Mouse (Mus musculus) stomach, embryonic 14.5 days (tissue): Measurements from ENCODE around the gene 3110009E18Rik. TPM values are rescaled to one million over a fixed set of nuclear protein-coding genes. Genes with fewer than 3 reads are reported as not detected.

Experiments used
- ATAC-seq: fragments of 200-750 bp; cut with Nextera tagmentation; 2 replicates; pipeline ENCODE4 v1.8.0; 2017; ENCODE audit warnings: low read depth, moderate TSS enrichment; ENCODE audit not compliant: insufficient number of reproducible peaks, insufficient read depth, low FRiP score
- H3K27ac ChIP-seq: fragments of 300-500 bp; sonication (generic); 2 replicates; pipeline ENCODE4 v1.5.1; 2014; ENCODE audit warnings: mild to moderate bottlenecking, low read length, moderate library complexity, mixed read lengths
- H3K27me3 ChIP-seq: fragments of 300-500 bp; sonication (generic); 2 replicates; pipeline ENCODE4 v1.6.1; 2014; ENCODE audit warnings: low read length, control low read depth, mixed read lengths; ENCODE audit not compliant: control insufficient read depth, insufficient read depth
- H3K36me3 ChIP-seq: fragments of 300-500 bp; sonication (generic); 2 replicates; pipeline ENCODE4 v1.6.1; 2014; ENCODE audit warnings: mild to moderate bottlenecking, control low read depth, low read length, moderate library complexity, mixed read lengths; ENCODE audit not compliant: control insufficient read depth, insufficient read depth
- H3K4me1 ChIP-seq: fragments of 300-500 bp; sonication (generic); 2 replicates; pipeline ENCODE4 v1.6.1; 2014; ENCODE audit warnings: low read length, control low read depth, mixed read lengths; ENCODE audit not compliant: control insufficient read depth, insufficient read depth
- H3K4me2 ChIP-seq: fragments of 300-500 bp; sonication (generic); replicated peaks from 2 replicates; pipeline ENCODE4 v1.6.1; 2014; ENCODE audit warnings: low read depth, low read length, control low read depth
- H3K4me3 ChIP-seq: fragments of 300-500 bp; sonication (generic); 2 replicates; pipeline ENCODE4 v1.5.1; 2014; ENCODE audit warnings: low read depth, low read length, control low read depth
- H3K9ac ChIP-seq: fragments of 300-500 bp; sonication (generic); replicated peaks from 2 replicates; pipeline ENCODE4 v1.6.1; 2014; ENCODE audit warnings: low read depth, mild to moderate bottlenecking, control low read depth, low read length, moderate library complexity, mixed read lengths
- H3K9me3 ChIP-seq: fragments of 300-500 bp; sonication (generic); 2 replicates; pipeline ENCODE4 v1.6.1; 2016; ENCODE audit warnings: low read depth, low read length, control low read depth; ENCODE audit not compliant: control insufficient read depth
- WGBS: fragments of 180-500 bp; shearing (Covaris S2); extraction: QIAGEN DNeasy Blood & Tissue Kit; methylation state at CpG from one replicate; pipeline ENCODE4 v1.1.7; 2014; 5-methylcytosine and 5-hydroxymethylcytosine counted together
- polyA plus RNA-seq: library from polyadenylated mRNA; unstranded; fragments of >200 nt; fragmentation: Nextera tagmentation; extraction: Ambion mirVana; gene quantifications from 2 replicates; pipeline ENCODE4 v1.2.1, GENCODE M21; 2014

Gene 3110009E18Rik
- 18.4 and 22.4 TPM in 2 replicates for polyA plus RNA-seq

- Histone ChIP-seq H3K9me3 (no peaks in the 10 kb centered on the region), H3K4me1 (peaks cover 14% of the 10 kb centered on the region), H3K27ac (peak within 1 kb of the TSS; percentile 90), H3K4me2 (peak within 1 kb of the TSS; percentile 73), H3K27me3 (no peaks in the 10 kb centered on the region), H3K4me3 (peak within 1 kb of the TSS; percentile 46), H3K9ac (peak within 1 kb of the TSS; percentile 45), H3K36me3 (peaks cover 1% of the 10 kb centered on the region; the same call in 1 of the 2 replicates)
- WGBS, result 1% methylated on average over 52 of the region's 52 CpGs
- ATAC-seq, result peak; percentile 94
Observed at GRCm38 (mm10) chr1:120120969-120121811, at the start of gene 3110009E18Rik, which contains the start of gene Dbi. TSS of gene 3110009E18Rik (plus strand) at chr1:120121187. TSS of gene Dbi (minus strand) at chr1:120121078.

- Histone ChIP-seq H3K27ac (no peak overlapping the region), H3K9ac (no peak overlapping the region)
- WGBS, result 9% methylated on average over 16 of the region's 16 CpGs
Observed at GRCm38 (mm10) chr1:120072900-120073299, 48.1 kb upstream of the 3110009E18Rik start.

GRCm38 (mm10) chr1:120073519-120074306, 47.3 kb upstream of the 3110009E18Rik start, which contains the start of gene Tmem37:
TSS of gene Tmem37 (minus strand) at chr1:120074074.
- Histone ChIP-seq H3K36me3 (no peaks in the 10 kb centered on the region), H3K9ac (0 out of 2 replicates have a peak within 1 kb of the TSS, but pooled peaks have one; percentile 2), H3K27me3 (0 out of 2 replicates have a peak, but pooled peaks cover 5% of the 10 kb centered on the region), H3K9me3 (no peaks in the 10 kb centered on the region), H3K4me1 (peaks cover 11% of the 10 kb centered on the region; the same call in 1 of the 2 replicates), H3K4me2 (peak within 1 kb of the TSS; percentile 92), H3K27ac (no peak within 1 kb of the TSS), H3K4me3 (peak within 1 kb of the TSS; percentile 31)
- WGBS, result 3% methylated on average over 40 of the region's 40 CpGs
- peak; percentile 77 for ATAC-seq

More at GRCm38 (mm10) chr1:120072900-120073299, 48.1 kb upstream of the 3110009E18Rik start:
- H3K9me3 ChIP-seq, result no peaks in the 10 kb centered on the region
- H3K4me3 ChIP-seq, result peak overlapping the region; percentile 31
- peak overlapping the region; percentile 92 for H3K4me2 ChIP-seq
- H3K36me3 ChIP-seq, result no peaks in the 10 kb centered on the region
- no peak for ATAC-seq
- H3K27me3 ChIP-seq, result 0 out of 2 replicates have a peak, but pooled peaks cover 5% of the 10 kb centered on the region
- peaks cover 11% of the 10 kb centered on the region; the same call in 1 of the 2 replicates for H3K4me1 ChIP-seq

GRCm38 (mm10) chr1:120074307-120074702, 46.7 kb upstream of the 3110009E18Rik start:
- Histone ChIP-seq H3K4me1 (peaks cover 11% of the 10 kb centered on the region; the same call in 1 of the 2 replicates), H3K9me3 (no peaks in the 10 kb centered on the region), H3K27ac (no peak overlapping the region), H3K4me2 (peak overlapping the region; percentile 92; the same call in 1 of the 2 replicates), H3K9ac (no peak overlapping the region), H3K27me3 (0 out of 2 replicates have a peak, but pooled peaks cover 5% of the 10 kb centered on the region), H3K4me3 (no peak overlapping the region), H3K36me3 (no peaks in the 10 kb centered on the region)
- WGBS, result 36% methylated on average over 4 of the region's 4 CpGs
- peak; percentile 14; the same call in 1 of the 2 replicates for ATAC-seq

- Histone ChIP-seq H3K4me3 (no peak overlapping the region), H3K27ac (no peak overlapping the region), H3K9me3 (no peaks in the 10 kb centered on the region), H3K27me3 (0 out of 2 replicates have a peak, but pooled peaks cover 5% of the 10 kb centered on the region), H3K4me1 (peaks cover 11% of the 10 kb centered on the region; the same call in 1 of the 2 replicates), H3K9ac (no peak overlapping the region), H3K36me3 (no peaks in the 10 kb centered on the region), H3K4me2 (no peak overlapping the region)
- no peak for ATAC-seq
- 77% methylated on average over 4 of the region's 4 CpGs for WGBS
Observed at GRCm38 (mm10) chr1:120074931-120075330, 46.1 kb upstream of the 3110009E18Rik start.

GRCm38 (mm10) chr1:120075507-120075906, 45.5 kb upstream of the 3110009E18Rik start:
- no peak overlapping the region for H3K4me3 ChIP-seq
- no peaks in the 10 kb centered on the region for H3K36me3 ChIP-seq
- H3K4me2 ChIP-seq, result no peak overlapping the region
- 72% methylated on average over 5 of the region's 5 CpGs for WGBS
- H3K4me1 ChIP-seq, result peaks cover 11% of the 10 kb centered on the region; the same call in 1 of the 2 replicates
- no peaks in the 10 kb centered on the region for H3K9me3 ChIP-seq
- H3K27ac ChIP-seq, result no peak overlapping the region
- ATAC-seq, result no peak
- 0 out of 2 replicates have a peak, but pooled peaks cover 5% of the 10 kb centered on the region for H3K27me3 ChIP-seq
- H3K9ac ChIP-seq, result no peak overlapping the region

- Histone ChIP-seq H3K9me3 (no peaks in the 10 kb centered on the region), H3K9ac (no peak overlapping the region), H3K27ac (no peak overlapping the region), H3K27me3 (no peaks in the 10 kb centered on the region), H3K4me3 (no peak overlapping the region), H3K36me3 (no peaks in the 10 kb centered on the region), H3K4me1 (peaks cover 13% of the 10 kb centered on the region; the same call in 1 of the 2 replicates), H3K4me2 (no peak overlapping the region)
- ATAC-seq, result no peak
- 23% methylated on average over 9 of the region's 9 CpGs for WGBS
Observed at GRCm38 (mm10) chr1:120077746-120078410, 43.1 kb upstream of the 3110009E18Rik start.
